Mouse (Mus musculus): ENCODE data around the gene Llph. TPM values are rescaled to one million over a fixed set of nuclear protein-coding genes. Genes with fewer than 3 reads are reported as not detected.

Gene Llph
- polyA plus RNA-seq, 1 experiment, result 4.5 TPM

DNA sequence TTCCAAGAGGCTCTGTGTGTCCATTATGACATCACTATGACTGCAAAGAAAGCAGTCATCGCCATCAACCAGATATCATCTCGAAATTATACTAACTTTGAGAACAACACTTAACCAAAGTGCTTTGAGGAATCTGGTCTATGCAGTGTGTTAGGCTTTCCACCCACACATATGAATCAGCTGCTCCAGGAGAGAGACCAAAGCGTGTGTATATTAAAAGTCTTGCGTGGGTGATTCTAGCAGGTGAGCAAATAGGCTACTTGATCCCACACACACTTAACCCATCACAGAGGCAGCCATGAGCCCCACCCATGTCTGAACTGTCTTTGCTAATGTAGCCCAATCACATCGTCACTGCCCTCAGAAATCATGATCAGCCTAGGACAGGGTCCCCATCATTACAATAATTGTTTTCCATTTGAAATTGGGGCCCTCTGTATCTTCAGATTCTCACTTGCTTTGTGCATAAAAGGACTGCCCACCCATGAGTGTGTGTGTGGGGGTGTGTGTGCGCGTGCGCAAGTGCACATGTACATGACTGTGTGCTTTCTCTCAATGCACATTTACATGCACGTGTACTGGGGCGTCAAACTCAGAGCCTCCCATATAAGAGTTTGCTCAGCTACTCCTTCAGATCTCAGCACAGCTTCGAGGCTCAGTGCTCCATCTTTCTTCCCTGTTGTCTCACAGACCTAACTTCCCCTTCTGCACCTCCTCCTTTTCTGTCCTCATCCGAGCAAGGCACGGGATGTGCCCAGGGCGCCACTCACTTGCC lies 29.6 kb upstream of the Llph start:
- no peaks in the 10 kb centered on the region for H3K36me3 ChIP-seq (ENCODE audit: control insufficient read depth)
- H3K9me3 ChIP-seq (ENCODE audit: control insufficient read depth, low read length), result no peaks in the 10 kb centered on the region; the same call in 1 of the 2 replicates
- no peak for TF ChIP-seq GATA1 (IDR thresholded peaks at IDR 0.05; ENCODE audit: low read length)
- TF ChIP-seq TAL1 (IDR thresholded peaks at IDR 0.05; ENCODE audit: low read length), result no peak
- no peak overlapping the region for H3K4me3 ChIP-seq (replicated peaks)
- peaks cover 36% of the 10 kb centered on the region for H3K27me3 ChIP-seq (ENCODE audit: control insufficient read depth)
- H3K4me1 ChIP-seq (ENCODE audit: control insufficient read depth), result peaks cover 14% of the 10 kb centered on the region

DNA sequence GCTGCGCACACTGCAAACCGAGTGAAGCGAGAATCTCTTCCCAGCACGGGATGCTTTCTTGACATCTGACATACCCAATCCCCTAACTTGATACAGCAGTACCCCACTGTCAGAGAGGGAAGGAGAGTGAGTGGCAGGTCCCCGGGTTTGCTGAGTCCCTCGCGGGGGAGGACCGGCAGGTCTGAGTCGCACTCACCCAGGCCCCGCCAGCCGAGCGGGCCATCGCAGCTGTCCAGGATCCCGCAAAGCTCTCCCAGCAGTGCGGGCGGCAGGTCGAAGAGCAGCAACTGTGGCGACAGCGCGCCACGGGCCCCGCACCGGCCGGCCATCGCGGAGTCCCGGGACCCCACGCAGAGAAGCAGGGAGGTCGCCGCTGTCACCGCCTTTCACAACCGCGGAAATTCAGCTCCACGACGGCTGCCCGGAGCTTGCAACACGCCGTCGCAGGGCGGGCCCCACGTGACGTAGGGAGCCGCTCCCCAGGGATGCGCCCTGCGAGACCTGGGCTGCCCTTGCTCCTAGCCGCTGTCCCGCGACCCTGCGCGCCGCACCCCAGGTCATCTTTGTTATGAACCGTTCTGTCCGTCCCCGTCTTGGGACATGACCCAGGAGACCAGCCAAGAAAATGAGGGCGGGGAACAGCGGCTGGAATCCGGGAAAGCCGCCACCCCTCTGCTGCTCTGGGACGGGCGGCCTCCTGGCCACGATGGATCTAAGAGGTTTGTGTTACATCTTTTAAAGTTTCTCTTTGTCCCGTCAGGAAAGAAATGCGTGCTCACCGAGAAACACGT lies 25.5 kb upstream of the Llph start, which contains the start of gene Tmbim4:
Gene Tmbim4 (plus strand): TSS at position 460 of the 791 bp plus-strand sequence.
- Histone ChIP-seq H3K4me3 (replicated peaks) (peak within 1 kb of the TSS; percentile 66), H3K4me1 (ENCODE audit: control insufficient read depth) (peaks cover 17% of the 10 kb centered on the region), H3K27me3 (ENCODE audit: control insufficient read depth) (peaks cover 39% of the 10 kb centered on the region), H3K9me3 (ENCODE audit: control insufficient read depth, low read length) (no peaks in the 10 kb centered on the region; the same call in 1 of the 2 replicates), H3K36me3 (ENCODE audit: control insufficient read depth) (no peaks in the 10 kb centered on the region)
- TF ChIP-seq TAL1 (IDR thresholded peaks at IDR 0.05; ENCODE audit: low read length) (no peak), GATA1 (IDR thresholded peaks at IDR 0.05; ENCODE audit: low read length) (no peak)

DNA sequence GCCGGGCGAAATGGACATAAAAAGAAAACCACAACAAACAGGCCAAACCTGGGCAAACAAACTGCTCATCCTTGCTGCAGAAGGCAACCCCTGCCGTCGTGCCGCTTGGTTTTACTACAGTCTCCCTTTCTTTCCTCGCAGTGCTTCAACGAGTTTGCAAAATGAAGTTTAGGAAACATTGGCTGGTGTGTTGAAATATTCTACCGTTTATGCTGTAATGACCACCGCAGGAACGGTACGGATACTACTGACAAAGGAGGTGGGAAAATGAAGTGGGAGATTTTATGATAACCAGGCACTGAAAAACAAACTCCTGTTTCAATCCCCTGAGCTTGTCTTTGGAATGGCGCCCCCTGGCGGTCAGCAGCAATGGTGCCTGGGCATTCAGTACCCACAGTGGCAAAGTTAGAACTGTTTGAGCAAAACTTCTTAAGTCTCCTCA lies 24.9 kb upstream of the Llph start, which contains the start of gene Irak3:
Gene Irak3 (minus strand): TSS at position 170 of the 442 bp plus-strand sequence.
- TF ChIP-seq TAL1 (IDR thresholded peaks at IDR 0.05; ENCODE audit: low read length) (no peak), GATA1 (IDR thresholded peaks at IDR 0.05; ENCODE audit: low read length) (no peak)
- no peaks in the 10 kb centered on the region; the same call in 1 of the 2 replicates for H3K9me3 ChIP-seq (ENCODE audit: control insufficient read depth, low read length)
- H3K36me3 ChIP-seq (ENCODE audit: control insufficient read depth), result no peaks in the 10 kb centered on the region
- peaks cover 39% of the 10 kb centered on the region for H3K27me3 ChIP-seq (ENCODE audit: control insufficient read depth)
- peaks cover 17% of the 10 kb centered on the region for H3K4me1 ChIP-seq (ENCODE audit: control insufficient read depth)
- H3K4me3 ChIP-seq (replicated peaks), result peak within 1 kb of the TSS; percentile 66

DNA sequence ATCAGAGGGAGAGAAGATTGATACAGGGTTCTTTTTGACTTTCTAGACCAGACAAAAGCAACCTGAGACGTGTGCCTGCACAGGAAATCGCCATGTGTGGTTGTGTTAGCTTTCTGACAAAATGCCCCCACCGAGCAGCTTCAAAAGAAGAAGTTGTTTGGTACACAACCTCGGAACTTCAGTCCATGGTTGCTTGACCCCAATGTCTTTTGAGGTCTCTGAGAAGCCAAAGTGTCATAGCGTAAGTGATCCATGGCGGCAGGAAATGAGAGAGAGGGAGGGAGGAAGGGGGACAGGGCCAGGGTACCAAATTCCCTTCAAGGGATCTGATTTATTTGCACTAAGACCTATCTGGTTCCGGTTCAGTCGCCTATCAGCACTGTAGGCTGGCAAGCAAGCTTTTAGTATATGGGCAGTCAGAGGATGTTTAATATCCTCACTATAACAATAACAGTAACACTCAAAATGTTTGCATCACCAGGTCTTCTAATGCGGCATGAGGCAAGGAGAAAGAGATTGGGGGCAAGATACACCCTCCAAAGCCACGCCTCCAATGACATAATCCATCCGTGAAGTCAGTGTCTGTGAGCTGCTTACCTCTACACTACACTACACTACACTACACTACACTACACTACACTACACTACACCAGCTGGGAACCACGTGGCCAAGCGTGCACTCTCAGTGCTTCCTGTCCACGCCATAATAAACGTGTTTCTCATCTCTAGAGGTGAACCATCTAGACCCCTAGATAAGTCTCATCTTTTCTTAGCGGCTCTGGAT lies 24.2 kb upstream of the Llph start:
- Histone ChIP-seq H3K27me3 (ENCODE audit: control insufficient read depth) (peaks cover 36% of the 10 kb centered on the region), H3K4me3 (replicated peaks) (no peak overlapping the region), H3K36me3 (ENCODE audit: control insufficient read depth) (no peaks in the 10 kb centered on the region), H3K9me3 (ENCODE audit: control insufficient read depth, low read length) (no peaks in the 10 kb centered on the region; the same call in 1 of the 2 replicates), H3K4me1 (ENCODE audit: control insufficient read depth) (peaks cover 17% of the 10 kb centered on the region)
- no peak for TF ChIP-seq GATA1 (IDR thresholded peaks at IDR 0.05; ENCODE audit: low read length)
- TF ChIP-seq TAL1 (IDR thresholded peaks at IDR 0.05; ENCODE audit: low read length), result no peak

DNA sequence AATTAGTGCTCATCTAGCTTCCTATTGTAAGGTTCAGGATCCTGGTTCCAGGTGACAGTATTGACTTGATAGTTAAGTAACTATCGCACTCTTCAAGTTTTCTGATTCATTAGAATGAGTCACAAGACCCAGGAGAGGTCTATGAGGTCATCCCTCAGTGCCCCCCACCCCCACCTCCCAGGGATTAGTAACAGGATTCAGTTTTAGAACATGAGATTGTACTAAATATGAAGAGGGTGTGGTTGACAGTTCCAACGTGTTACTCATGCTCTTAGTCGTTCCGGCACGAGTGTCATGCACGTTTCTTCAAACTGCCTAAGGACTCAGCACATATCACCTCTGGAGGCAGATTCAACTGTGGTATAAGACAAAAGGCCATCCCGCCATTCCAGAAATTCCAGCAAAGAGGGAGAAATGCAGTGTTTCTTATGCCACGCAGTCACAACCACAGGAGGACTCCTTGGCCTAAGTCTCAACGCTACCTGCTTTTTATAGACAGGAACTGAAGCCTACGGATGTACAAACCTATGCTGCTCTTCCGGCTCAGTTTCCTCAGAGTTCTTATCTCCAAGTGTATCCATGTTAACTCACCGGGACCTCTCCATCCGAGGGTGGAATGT lies 22.2 kb upstream of the Llph start:
- Histone ChIP-seq H3K36me3 (ENCODE audit: control insufficient read depth) (no peaks in the 10 kb centered on the region), H3K9me3 (ENCODE audit: control insufficient read depth, low read length) (no peaks in the 10 kb centered on the region; the same call in 1 of the 2 replicates), H3K4me3 (replicated peaks) (no peak overlapping the region), H3K27me3 (ENCODE audit: control insufficient read depth) (peaks cover 29% of the 10 kb centered on the region), H3K4me1 (ENCODE audit: control insufficient read depth) (peaks cover 33% of the 10 kb centered on the region)
- TF ChIP-seq GATA1 (IDR thresholded peaks at IDR 0.05; ENCODE audit: low read length) (no peak), TAL1 (IDR thresholded peaks at IDR 0.05; ENCODE audit: low read length) (no peak)

DNA sequence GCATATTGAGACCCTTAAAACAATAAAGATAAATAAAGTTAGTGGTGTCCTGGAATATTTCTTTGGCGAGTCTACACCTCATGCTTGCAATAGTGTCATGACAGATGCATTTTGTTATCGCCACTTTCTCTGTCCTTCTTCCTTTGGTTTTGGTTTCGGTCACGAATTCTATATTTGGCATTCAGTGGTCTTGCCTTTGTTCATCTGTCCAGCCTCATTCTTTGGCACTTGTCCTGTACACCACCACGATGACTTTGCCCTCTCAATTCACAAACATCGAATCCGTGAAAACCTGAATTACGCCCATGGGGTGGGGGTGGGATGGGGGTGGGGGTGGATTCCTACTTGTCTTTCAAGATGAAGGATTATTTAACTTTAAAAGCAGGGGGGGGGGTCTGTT lies 18.9 kb upstream of the Llph start:
- H3K4me3 ChIP-seq (replicated peaks), result peak overlapping the region; percentile 89
- peaks cover under 1% of the 10 kb centered on the region; the same call in 1 of the 2 replicates for H3K27me3 ChIP-seq (ENCODE audit: control insufficient read depth)
- peaks cover 9% of the 10 kb centered on the region for H3K36me3 ChIP-seq (ENCODE audit: control insufficient read depth)
- H3K4me1 ChIP-seq (ENCODE audit: control insufficient read depth), result peaks cover 24% of the 10 kb centered on the region
- 0 out of 2 replicates have a peak, but pooled peaks cover 3% of the 10 kb centered on the region for H3K9me3 ChIP-seq (ENCODE audit: control insufficient read depth, low read length)
- no peak for TF ChIP-seq GATA1 (IDR thresholded peaks at IDR 0.05; ENCODE audit: low read length)
- TF ChIP-seq TAL1 (IDR thresholded peaks at IDR 0.05; ENCODE audit: low read length), result no peak

DNA sequence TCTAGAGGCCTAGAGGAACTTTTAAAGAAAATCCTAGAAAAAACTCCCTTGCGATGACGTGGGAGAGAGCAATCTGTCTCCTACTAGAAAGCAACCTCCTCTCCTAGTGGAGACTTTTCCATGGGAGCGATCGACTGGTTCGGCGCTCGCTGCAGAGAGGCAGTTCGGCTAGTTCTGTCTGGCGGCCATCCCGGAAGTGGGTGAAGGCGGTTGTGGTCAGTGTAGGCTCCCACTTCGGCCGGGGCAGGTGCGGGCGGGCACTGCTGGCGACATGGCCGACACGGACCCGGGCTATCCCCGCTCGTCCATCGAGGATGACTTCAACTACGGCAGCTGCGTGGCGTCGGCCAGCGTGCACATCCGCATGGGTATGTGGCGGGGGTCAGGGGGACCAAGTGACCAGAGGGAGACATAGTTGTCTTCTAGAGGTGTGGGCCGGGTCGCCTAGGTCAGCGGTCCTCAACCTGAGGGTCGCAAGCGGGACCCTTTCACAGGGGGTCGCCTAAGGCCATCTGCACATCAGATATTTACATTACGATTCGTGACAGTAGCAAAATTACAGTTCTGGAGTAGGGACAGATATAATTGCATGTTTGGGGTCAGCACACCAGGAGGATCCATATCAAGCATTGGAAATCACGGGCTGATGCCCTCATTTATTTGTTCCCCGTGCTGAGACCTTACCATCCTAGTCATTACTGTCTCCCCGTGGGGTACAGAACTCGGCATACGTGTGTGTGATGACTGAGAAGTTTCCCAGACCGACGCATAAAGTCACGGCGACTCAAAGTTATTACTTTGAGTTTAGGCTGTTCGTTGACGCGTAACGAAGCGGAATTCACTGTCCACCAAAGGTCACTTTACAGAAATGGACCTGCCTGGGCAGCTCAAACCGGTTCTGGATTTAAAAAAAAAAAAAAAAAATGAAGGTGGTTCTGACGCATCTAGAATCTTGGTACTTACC lies 18.0 kb upstream of the Llph start:
- no peak; the same call in 1 of the 2 replicates for TF ChIP-seq GATA1 (IDR thresholded peaks at IDR 0.05; ENCODE audit: low read length)
- H3K4me3 ChIP-seq (replicated peaks), result peak overlapping the region; percentile 89
- peaks cover 24% of the 10 kb centered on the region for H3K4me1 ChIP-seq (ENCODE audit: control insufficient read depth)
- peaks cover 9% of the 10 kb centered on the region for H3K36me3 ChIP-seq (ENCODE audit: control insufficient read depth)
- H3K9me3 ChIP-seq (ENCODE audit: control insufficient read depth, low read length), result 0 out of 2 replicates have a peak, but pooled peaks cover 3% of the 10 kb centered on the region
- H3K27me3 ChIP-seq (ENCODE audit: control insufficient read depth), result no peaks in the 10 kb centered on the region
